Mouse (Mus musculus): ENCODE data around the gene Nfkbiz.

DNA sequence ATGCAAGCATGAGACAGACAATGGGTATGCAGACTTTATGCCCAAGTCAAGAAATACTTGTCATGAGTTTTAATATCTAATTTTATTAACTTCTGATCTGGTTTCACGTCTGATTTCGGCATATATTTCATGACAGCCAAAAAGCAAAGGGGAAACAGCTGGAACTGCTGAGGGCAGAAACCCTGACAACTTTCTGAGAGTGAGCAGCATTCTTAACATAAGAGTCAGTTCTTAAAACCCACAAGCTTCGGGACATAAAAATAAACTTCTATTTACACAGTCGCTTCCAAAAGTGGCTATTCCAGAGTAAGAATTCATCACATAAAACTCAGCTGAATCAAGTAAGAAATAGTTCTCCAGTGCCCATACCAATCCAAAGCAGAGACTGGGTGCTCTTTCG, 4.4 kb upstream of the Nfkbiz start:
- TF ChIP-seq CTCF (IDR thresholded peaks at IDR 0.05; ENCODE audit: low read depth, low read length) (no peak), POLR2A (IDR thresholded peaks at IDR 0.05; ENCODE audit: extremely low read depth, insufficient read depth, low read length) (no peak)

Measured in liver, adult 2 months (tissue).